Mouse (Mus musculus) kidney, embryonic 15.5 days (tissue): ENCODE data around the gene Gm20219. TPM values are rescaled to one million over a fixed set of nuclear protein-coding genes. Genes with fewer than 3 reads are reported as not detected.

ENCODE experiments used
- ATAC-seq: fragments of 200-750 bp; cut with Nextera tagmentation; replicated peaks from 2 replicates; pipeline ENCODE4 v1.8.0; 2017; ENCODE audit warnings: moderate TSS enrichment; ENCODE audit not compliant: low FRiP score
- H3K27ac ChIP-seq: fragments of 300-500 bp; sonication (generic); 2 replicates; pipeline ENCODE4 v1.5.1; 2015; ENCODE audit warnings: mild to moderate bottlenecking, inconsistent platforms
- H3K27me3 ChIP-seq: fragments of 300-500 bp; sonication (generic); 2 replicates; pipeline ENCODE4 v1.6.1; 2015; ENCODE audit warnings: inconsistent platforms
- H3K36me3 ChIP-seq: fragments of 300-500 bp; sonication (generic); 2 replicates; pipeline ENCODE4 v1.6.1; 2015; ENCODE audit warnings: inconsistent platforms
- H3K4me1 ChIP-seq: fragments of 300-500 bp; sonication (generic); 2 replicates; pipeline ENCODE4 v1.6.1; 2015; ENCODE audit warnings: inconsistent platforms
- H3K4me2 ChIP-seq: fragments of 300-500 bp; sonication (generic); 2 replicates; pipeline ENCODE4 v1.6.1; 2015; ENCODE audit warnings: moderate library complexity, mild to moderate bottlenecking, inconsistent platforms
- H3K4me3 ChIP-seq: fragments of 300-500 bp; sonication (generic); replicated peaks from 2 replicates; pipeline ENCODE4 v1.5.1; 2015; ENCODE audit warnings: mild to moderate bottlenecking, inconsistent platforms
- H3K9ac ChIP-seq: fragments of 300-500 bp; sonication (generic); 2 replicates; pipeline ENCODE4 v1.6.1; 2015; ENCODE audit warnings: mild to moderate bottlenecking, inconsistent platforms
- H3K9me3 ChIP-seq: fragments of 300-500 bp; sonication (generic); replicated peaks from 2 replicates; pipeline ENCODE4 v1.6.1; 2016; ENCODE audit warnings: inconsistent platforms
- WGBS: fragments of 180-500 bp; shearing (Covaris S2); methylation state at CpG from one replicate; pipeline ENCODE4 v1.1.7; 2015; ENCODE audit warnings: mixed read lengths; 5-methylcytosine and 5-hydroxymethylcytosine counted together
- polyA plus RNA-seq: library from polyadenylated mRNA; unstranded; fragments of >200 nt; fragmentation: Nextera tagmentation; extraction: Ambion mirVana; gene quantifications from 2 replicates; pipeline ENCODE4 v1.2.1, GENCODE M21; 2015

Gm20219 gene
- polyA plus RNA-seq, 1 experiment from 2014 or later: 1.2 TPM

DNA sequence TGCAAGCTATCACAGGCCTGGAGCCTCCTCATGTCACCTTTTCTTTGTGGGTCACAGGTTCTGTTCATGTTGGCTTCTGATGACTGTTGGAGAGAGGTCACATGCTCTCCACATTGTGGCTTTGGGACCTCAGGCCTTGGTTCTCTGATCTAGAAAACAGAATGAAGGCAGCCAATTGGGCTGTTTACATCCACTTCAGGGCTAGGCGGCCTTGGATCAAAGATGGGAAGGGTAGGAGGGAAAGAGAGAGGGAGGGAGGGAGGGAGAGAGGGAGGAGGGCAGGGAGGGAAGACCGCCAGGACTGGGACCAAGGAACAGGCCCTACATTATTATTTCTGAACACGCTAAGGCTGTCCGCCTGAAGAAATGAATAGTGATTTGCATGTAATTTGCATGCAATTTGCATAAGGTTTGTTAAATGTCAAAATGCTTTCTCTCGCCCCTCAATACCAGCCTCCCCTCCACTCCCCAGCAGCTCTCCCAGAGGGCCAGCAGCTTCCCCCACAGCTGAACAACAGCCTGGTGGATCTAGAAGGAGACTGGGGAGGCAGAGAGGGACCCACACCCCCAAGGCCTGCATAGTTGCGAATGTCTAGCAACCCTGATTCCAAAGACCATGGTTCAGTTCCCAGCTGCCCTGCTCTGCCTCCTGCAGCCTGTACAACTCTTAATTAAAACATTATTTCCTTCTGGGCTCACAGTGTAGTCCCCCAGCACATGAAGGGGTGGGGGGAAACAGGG is 2.2 kb downstream of the Gm20219 start:
- WGBS: 77% methylated on average over 6 of the region's 6 CpGs
- Histone ChIP-seq H3K4me2 (no peak overlapping the region), H3K36me3 (no peaks in the 10 kb centered on the region), H3K27me3 (no peaks in the 10 kb centered on the region), H3K4me3 (no peak overlapping the region), H3K9me3 (no peaks in the 10 kb centered on the region), H3K27ac (no peak overlapping the region), H3K4me1 (peaks cover 9% of the 10 kb centered on the region; the same call in 1 of the 2 replicates), H3K9ac (no peak overlapping the region)
- ATAC-seq: no peak

DNA sequence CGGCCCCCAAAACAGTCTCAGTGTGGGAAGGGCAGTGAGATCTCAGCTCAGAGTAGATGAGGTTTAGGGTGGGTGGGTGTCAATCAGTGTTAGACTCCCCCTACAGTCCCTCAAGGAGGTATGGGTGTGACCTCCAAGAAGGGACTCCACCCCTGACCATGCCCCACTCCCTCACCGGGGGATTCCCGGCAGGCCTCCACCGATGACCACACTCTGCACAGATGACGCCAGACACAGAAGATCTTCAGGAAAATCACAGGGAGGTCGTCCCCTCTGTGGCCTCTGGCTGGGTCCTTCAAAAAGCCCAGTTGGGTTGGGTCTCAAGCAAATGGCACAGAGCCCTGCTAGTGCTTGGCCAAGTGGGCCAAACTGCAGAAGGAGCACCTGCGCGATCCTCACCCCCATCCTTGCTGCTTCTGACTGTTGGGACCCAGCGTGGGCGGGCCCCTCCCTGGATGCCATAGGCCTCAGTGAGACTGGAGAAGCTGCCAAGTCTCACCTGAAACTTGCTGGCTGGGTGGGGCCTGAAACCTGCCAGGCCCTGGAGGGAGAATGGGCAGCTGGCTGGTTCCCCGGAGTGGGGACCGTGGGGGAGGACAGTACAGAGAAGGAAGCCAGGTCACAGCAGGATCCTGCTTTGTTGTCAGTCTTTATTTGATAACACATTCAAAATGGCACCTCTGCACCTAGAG is 3.3 kb downstream of the Gm20219 start:
- Histone ChIP-seq H3K9me3 (no peaks in the 10 kb centered on the region), H3K9ac (no peak overlapping the region), H3K27ac (no peak overlapping the region), H3K4me3 (no peak overlapping the region), H3K4me1 (peaks cover 9% of the 10 kb centered on the region; the same call in 1 of the 2 replicates), H3K4me2 (no peak overlapping the region), H3K36me3 (no peaks in the 10 kb centered on the region), H3K27me3 (no peaks in the 10 kb centered on the region)
- WGBS: 69% methylated on average over 12 of the region's 12 CpGs
- ATAC-seq: no peak

DNA sequence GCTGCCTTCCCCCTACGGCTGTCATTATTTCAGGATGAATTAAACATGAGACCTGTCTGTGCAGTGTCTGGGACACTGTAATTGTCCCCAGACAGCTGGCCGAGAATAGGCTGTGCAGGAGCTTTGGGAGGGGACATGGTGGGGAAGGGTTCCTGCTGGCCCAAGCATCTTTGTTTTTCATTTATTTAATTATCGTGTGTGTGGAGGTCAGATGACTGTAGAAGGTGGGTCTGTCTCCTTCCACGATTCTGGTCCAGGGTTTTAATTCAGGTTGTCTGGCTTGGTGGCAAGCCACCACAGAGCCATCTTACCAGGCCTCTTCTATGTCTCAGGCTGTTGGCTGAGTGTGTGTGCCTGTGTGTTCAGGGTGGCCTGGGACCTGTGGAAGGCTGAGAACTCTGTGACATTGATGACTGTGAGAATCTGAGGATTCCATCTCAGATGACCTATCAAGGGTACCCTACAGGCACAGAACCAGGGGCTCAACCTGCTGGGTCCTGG is 5.5 kb downstream of the Gm20219 start:
- H3K9ac ChIP-seq: no peak overlapping the region
- H3K4me2 ChIP-seq: no peak overlapping the region
- no peaks in the 10 kb centered on the region for H3K9me3 ChIP-seq
- no peak overlapping the region for H3K4me3 ChIP-seq
- no peak for ATAC-seq
- H3K36me3 ChIP-seq: no peaks in the 10 kb centered on the region
- H3K27me3 ChIP-seq: no peaks in the 10 kb centered on the region
- H3K4me1 ChIP-seq: peaks cover 9% of the 10 kb centered on the region; the same call in 1 of the 2 replicates
- WGBS: 58% methylated on average over 4 of the region's 4 CpGs
- H3K27ac ChIP-seq: no peak overlapping the region

DNA sequence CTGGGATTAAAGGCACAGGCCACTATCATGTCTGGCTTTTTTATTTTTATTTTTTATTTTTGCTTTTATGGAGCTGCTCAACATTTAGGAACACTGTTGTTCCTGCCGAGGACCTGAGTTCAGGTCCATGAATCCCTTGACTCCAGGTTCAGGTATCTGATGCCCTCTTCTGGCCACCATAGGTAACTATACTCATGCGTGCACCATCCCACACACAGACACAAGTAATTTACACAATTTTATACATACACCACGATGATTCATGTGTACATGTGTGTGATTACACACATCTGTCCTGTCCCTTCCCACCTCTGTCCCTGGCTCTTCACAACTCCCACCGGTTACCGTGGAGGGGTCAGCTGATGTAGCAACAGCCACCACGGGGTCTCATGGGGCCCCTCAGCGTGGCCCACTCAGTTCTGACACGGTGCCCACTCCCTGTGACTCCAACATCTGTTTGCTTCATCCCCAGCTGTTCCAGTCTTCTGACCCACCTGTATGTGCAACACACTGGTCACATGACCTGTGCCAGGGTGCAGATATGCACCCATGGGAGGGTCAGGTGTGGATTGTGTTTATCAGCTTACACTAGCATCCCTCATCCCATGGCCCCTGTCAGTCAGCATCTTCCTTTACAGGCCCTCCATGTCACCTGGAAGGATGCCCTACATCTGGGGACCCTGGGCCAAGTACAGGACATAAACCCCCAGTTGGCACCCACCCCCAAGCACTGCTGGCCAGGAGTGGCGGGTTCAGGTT is 6.2 kb downstream of the Gm20219 start:
- Histone ChIP-seq H3K27me3 (no peaks in the 10 kb centered on the region), H3K4me1 (peaks cover 9% of the 10 kb centered on the region; the same call in 1 of the 2 replicates), H3K9ac (no peak overlapping the region), H3K4me3 (no peak overlapping the region), H3K4me2 (no peak overlapping the region), H3K36me3 (no peaks in the 10 kb centered on the region), H3K27ac (no peak overlapping the region), H3K9me3 (no peaks in the 10 kb centered on the region)
- 69% methylated on average over 9 of the region's 9 CpGs for WGBS
- ATAC-seq: no peak

DNA sequence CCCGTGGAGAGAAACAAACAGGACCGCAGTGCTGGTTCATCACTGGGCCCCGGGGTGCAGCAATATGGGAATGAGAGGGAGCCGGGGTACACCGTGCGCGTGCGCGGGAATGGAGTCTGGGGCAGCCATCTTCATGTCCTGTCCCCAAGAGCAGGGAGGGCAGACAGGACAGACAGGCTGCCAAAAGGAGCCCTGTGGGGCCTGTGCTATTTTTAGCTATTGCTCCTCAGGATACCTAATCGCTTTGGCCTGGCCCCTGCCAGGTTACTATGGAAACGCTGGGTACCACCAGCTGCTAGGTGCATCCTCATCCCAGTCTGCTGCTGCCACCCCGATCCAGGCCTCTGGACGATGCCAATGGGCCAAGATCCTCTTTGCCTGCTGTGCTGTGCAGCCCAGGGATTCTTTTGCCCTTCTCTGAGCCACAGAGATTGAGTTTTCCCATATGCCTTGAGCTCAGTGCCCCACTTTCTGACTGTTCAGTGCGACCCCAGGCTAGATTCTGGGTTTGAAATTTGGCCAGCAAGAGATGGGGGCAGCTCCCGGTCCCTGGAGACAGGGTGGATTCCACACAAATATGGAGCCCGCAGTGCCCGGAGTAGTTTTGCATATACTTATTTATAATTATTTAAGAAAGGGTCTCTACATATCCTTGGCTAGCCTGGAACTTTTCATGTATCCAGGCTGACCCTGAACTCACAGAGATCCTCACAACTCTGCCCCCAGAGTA is 6.9 kb downstream of the Gm20219 start:
- H3K27ac ChIP-seq: no peak overlapping the region

DNA sequence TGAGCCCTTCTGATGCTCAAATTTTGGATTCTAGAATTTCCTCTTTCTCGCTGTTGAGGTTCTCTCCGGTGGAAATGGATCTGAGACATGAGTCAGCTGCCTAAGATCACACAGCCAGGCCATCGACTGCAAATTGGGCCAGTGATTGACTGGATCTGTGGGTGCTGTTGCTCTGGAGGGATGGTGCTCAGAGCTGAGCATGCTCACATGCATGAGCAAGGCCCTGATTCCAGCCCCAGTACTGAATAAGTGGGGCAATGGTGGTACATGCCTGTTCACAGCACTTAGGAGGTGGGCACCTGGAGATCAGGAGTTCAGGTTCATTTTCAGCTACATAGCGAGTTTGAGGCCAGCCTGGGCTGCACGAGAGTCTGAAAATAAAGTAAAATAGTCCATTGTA is 7.6 kb downstream of the Gm20219 start:
- H3K4me2 ChIP-seq: no peak overlapping the region
- no peak overlapping the region for H3K9ac ChIP-seq
- no peak for ATAC-seq
- no peak overlapping the region for H3K4me3 ChIP-seq
- H3K9me3 ChIP-seq: no peaks in the 10 kb centered on the region
- no peaks in the 10 kb centered on the region for H3K27me3 ChIP-seq
- H3K36me3 ChIP-seq: no peaks in the 10 kb centered on the region
- 80% methylated on average over 5 of the region's 5 CpGs for WGBS
- no peak overlapping the region for H3K27ac ChIP-seq
- H3K4me1 ChIP-seq: peaks cover 9% of the 10 kb centered on the region; the same call in 1 of the 2 replicates

More for the DNA sequence above, 6.9 kb downstream of the Gm20219 start:
- 68% methylated on average over 17 of the region's 17 CpGs for WGBS
- Histone ChIP-seq H3K27me3 (no peaks in the 10 kb centered on the region), H3K9ac (no peak overlapping the region), H3K36me3 (no peaks in the 10 kb centered on the region), H3K4me1 (peaks cover 9% of the 10 kb centered on the region; the same call in 1 of the 2 replicates), H3K4me3 (no peak overlapping the region), H3K9me3 (no peaks in the 10 kb centered on the region), H3K4me2 (no peak overlapping the region)
- ATAC-seq: no peak

DNA sequence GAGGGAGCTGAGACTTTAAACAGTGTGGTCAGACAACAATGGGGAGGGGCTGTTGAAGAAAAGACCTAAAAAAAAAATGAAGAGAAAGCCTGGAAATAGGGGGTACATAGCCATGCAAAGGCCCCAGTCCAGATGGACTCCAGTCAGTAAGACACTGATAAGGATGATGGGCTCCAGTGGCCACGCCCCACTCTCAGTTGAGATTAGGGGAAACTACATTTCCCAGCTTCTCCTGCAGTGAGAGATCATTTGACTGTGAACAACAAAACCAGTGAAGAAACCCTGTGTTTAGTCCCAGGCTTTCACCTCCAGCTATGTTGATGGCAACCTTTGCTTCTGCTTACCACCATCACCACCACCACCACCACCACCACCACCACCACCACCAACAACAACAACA is 8.2 kb downstream of the Gm20219 start:
- Histone ChIP-seq H3K36me3 (no peaks in the 10 kb centered on the region), H3K4me3 (no peak overlapping the region), H3K9me3 (no peaks in the 10 kb centered on the region), H3K9ac (no peak overlapping the region), H3K4me2 (no peak overlapping the region), H3K4me1 (peaks cover 5% of the 10 kb centered on the region; the same call in 1 of the 2 replicates), H3K27ac (no peak overlapping the region), H3K27me3 (no peaks in the 10 kb centered on the region)
- 85% methylated on average over 1 of the region's 1 CpGs for WGBS
- ATAC-seq: no peak

DNA sequence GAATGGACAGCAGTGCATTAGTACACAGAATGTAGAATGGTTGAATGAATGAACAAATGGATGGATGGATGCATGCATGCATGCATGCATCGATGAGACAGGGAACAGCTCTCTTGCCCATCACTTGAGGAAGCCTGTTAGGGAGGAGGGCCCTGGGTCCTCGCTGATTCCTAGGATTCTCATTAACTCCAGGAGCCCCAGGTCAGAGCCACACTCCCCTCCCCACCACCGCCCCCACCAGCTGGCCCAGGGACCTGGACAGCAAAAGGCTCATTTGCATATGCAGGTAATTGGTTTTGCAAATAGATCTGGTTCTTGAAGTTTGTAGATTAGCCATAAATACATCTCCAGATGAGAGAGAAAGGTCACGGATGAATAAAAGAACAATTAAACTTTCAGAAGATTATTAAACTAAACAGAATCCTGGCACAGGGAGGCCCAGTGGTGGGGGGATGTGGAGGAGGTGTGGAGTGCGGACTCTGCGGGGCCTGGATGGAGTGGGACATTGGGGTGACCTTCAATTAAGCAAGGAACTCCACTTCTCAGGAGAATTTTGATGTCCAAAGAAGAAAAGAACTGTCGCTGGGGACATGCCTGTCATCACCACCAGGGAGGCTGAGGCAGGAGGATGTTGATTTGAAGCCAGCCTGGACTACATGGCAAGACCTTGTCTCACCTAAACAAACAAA is 9.3 kb downstream of the Gm20219 start:
- WGBS: 62% methylated on average over 7 of the region's 7 CpGs
- Histone ChIP-seq H3K4me1 (no peaks in the 10 kb centered on the region), H3K27ac (no peak overlapping the region), H3K9me3 (no peaks in the 10 kb centered on the region), H3K9ac (no peak overlapping the region), H3K36me3 (no peaks in the 10 kb centered on the region), H3K27me3 (no peaks in the 10 kb centered on the region), H3K4me3 (no peak overlapping the region), H3K4me2 (no peak overlapping the region)
- no peak for ATAC-seq

DNA sequence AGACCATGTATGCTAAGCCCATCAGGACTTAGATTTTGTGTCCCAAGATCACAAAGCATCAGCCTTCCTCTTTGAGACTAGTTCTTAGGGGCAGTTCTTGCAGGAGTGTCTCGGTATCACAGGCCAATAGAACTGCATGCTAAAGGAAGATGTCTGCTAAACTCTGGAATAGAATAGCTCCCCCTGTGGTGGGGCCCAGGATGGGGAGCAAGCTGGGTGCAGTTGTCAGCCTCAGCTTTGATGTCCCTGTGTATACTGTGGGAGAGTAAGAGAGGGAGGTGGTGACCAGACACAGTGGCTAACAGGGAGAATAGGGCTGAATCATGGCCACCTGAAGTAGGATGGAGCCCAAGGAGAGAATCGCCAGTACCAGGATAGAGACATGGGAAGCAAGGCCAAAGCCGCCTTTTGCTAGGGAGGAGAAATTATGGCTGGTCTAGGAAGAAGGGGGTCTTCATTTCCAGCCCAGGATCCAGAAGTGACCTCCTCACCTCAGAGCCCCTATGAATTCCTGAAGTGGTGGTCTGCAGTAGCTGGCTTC is 10.4 kb downstream of the Gm20219 start:
- Histone ChIP-seq H3K36me3 (no peaks in the 10 kb centered on the region), H3K4me1 (no peaks in the 10 kb centered on the region), H3K9me3 (no peaks in the 10 kb centered on the region), H3K9ac (no peak overlapping the region), H3K27ac (no peak overlapping the region), H3K4me2 (no peak overlapping the region), H3K4me3 (no peak overlapping the region), H3K27me3 (no peaks in the 10 kb centered on the region)
- 78% methylated on average over 3 of the region's 3 CpGs for WGBS
- ATAC-seq: no peak

DNA sequence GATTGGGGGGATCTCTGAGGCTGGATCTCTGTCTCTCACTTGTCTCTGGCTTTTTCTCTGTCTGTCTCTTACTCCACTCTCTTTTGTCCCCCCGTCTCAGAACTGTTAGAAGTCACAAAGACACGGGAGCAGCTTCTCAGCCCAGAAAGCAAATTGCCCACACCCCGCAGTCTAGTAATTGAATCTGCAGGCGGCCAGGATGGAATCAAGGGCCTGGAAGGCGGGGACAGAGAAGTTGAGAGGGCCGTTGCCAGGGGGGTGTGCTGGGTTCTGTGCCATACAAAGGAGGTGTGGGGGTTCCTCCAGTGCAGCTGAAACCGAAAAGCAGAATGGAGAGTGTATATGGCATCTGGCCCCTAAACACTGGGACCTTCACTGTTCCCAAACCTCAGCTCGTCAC is 11.5 kb downstream of the Gm20219 start:
- Histone ChIP-seq H3K4me1 (0 out of 2 replicates have a peak, but pooled peaks cover 3% of the 10 kb centered on the region), H3K36me3 (no peaks in the 10 kb centered on the region), H3K9ac (no peak overlapping the region), H3K4me3 (no peak overlapping the region), H3K27ac (no peak overlapping the region), H3K27me3 (no peaks in the 10 kb centered on the region), H3K9me3 (no peaks in the 10 kb centered on the region), H3K4me2 (no peak overlapping the region)
- ATAC-seq: no peak
- 36% methylated on average over 8 of the region's 8 CpGs for WGBS

DNA sequence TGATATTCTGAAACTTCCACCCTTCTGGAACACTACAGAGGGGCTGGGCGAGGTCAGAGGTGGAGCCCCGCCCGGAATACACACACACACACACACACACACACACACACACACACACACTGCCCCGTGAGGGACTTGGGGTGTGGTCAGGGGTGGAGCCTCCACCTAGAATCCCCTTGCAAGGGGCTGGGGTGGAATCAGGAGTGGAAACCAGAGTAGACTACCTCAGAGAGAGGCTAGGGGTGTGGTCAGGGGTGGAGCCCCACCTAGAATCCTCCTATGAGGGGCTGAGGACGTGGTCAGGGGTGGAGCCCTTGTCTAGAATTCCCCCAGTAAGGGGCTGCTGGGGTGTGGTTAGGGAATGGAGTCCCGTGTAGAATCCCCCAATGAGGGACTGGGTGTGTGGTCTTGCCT is 13.6 kb downstream of the Gm20219 start:
- H3K9ac ChIP-seq: no peak overlapping the region
- ATAC-seq: peak; percentile 57
- H3K4me2 ChIP-seq: no peak overlapping the region
- H3K4me1 ChIP-seq: 0 out of 2 replicates have a peak, but pooled peaks cover 3% of the 10 kb centered on the region
- H3K9me3 ChIP-seq: no peaks in the 10 kb centered on the region
- H3K27ac ChIP-seq: no peak overlapping the region
- no peak overlapping the region for H3K4me3 ChIP-seq
- no peaks in the 10 kb centered on the region for H3K36me3 ChIP-seq
- no peaks in the 10 kb centered on the region for H3K27me3 ChIP-seq
- WGBS: 39% methylated on average over 6 of the region's 6 CpGs
